Mouse (Mus musculus): ENCODE data around the gene Rbm7. TPM values are rescaled to one million over a fixed set of nuclear protein-coding genes. Genes with fewer than 3 reads are reported as not detected.

The Rbm7 gene
- total and polyA plus RNA-seq, 3 experiments, result 73.4 to 220 (median 91.9) TPM

DNA sequence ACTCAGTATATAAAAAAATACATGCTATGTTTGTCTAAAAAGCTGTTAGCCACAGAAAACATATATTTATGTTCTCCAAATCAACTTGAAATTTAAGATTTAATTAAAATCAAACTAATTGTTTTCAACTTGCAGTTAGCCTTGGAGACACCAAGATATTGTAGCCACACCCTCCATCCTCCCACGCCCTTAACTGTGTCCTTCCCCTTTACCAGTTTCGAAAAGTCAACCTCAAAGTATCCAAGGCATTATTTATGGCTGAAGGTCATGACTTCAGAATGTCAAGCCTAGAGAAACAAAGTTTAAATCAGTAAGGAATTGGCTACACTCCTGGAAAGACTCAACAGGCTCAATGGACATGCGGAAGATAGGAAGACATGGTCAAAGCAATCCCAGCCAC lies 33.6 kb downstream of the Rbm7 start:
- H3K79me2 ChIP-seq (replicated peaks; ENCODE audit: control insufficient read depth, extremely low read depth, insufficient read depth, poor library complexity, severe bottlenecking), result no peaks in the 10 kb centered on the region
- no peaks in the 10 kb centered on the region for H3K27me3 ChIP-seq (replicated peaks)
- TF ChIP-seq PAX5 (IDR thresholded peaks at IDR 0.05; ENCODE audit: low read length), result no peak
- no peak for TF ChIP-seq TCF12 (IDR thresholded peaks at IDR 0.05; ENCODE audit: low read depth, low read length)
- no peak for TF ChIP-seq MYC (IDR thresholded peaks at IDR 0.05; ENCODE audit: low read depth, low read length)
- TF ChIP-seq ETS1 (conservative IDR thresholded peaks at IDR 0.05; ENCODE audit: low read depth, low read length), result no peak
- H3K9me3 ChIP-seq (replicated peaks; ENCODE audit: low read length), result peaks cover 8% of the 10 kb centered on the region
- dilution Hi-C loops (cut with MboI; ENCODE audit: extremely low pct_ligation_motif_present, extremely low pct_unique_long_range_greater_than_20kb, low sequenced_read_pairs), result no loop called here
- in situ Hi-C loops (cut with MboI; ENCODE audit: low pct_ligation_motif_present, low pct_unique_long_range_greater_than_20kb, low sequenced_read_pairs), result loop anchor here (10.0 kb wide), 1 partner anchor 133 kb away; no protein-coding TSS in a partner anchor
- H3K9ac ChIP-seq (ENCODE audit: insufficient read depth, low read depth), result no peak overlapping the region
- H3K27ac ChIP-seq (ENCODE audit: insufficient read depth, low read depth), result no peak overlapping the region
- H3K4me3 ChIP-seq (replicated peaks in 1 of 3; ENCODE audit: low read depth in 2 of 3, low read length in 2 of 3, poor library complexity in 1 of 3), result no peak overlapping the region
- no peak overlapping the region for H3K4me2 ChIP-seq (ENCODE audit: insufficient read depth, low read depth, poor library complexity, severe bottlenecking)
- H3K36me3 ChIP-seq (replicated peaks in 1 of 2; ENCODE audit: control insufficient read depth in 1 of 2, insufficient read depth in 1 of 2, low read length in 1 of 2), result peaks cover 8 to 33% of the 10 kb centered on the region in 2 experiments
- H3K4me1 ChIP-seq (ENCODE audit: control insufficient read depth in 1 of 2, insufficient read depth in 2 of 2), result no peaks in the 10 kb centered on the region
- no peak for DNase-seq (ENCODE audit: extremely low read depth)

GRCm38 (mm10) chr9:48460720-48461119 lies 34.4 kb downstream of the Rbm7 start:
- Histone ChIP-seq H3K79me2 (replicated peaks; ENCODE audit: control insufficient read depth, extremely low read depth, insufficient read depth, poor library complexity, severe bottlenecking) (no peaks in the 10 kb centered on the region), H3K27ac (ENCODE audit: insufficient read depth, low read depth) (no peak overlapping the region), H3K27me3 (replicated peaks) (no peaks in the 10 kb centered on the region), H3K9ac (ENCODE audit: insufficient read depth, low read depth) (no peak overlapping the region), H3K9me3 (replicated peaks; ENCODE audit: low read length) (peaks cover 4% of the 10 kb centered on the region), H3K4me2 (ENCODE audit: insufficient read depth, low read depth, poor library complexity, severe bottlenecking) (no peak overlapping the region), H3K4me3 (replicated peaks in 1 of 3; ENCODE audit: low read depth in 2 of 3, low read length in 2 of 3, poor library complexity in 1 of 3) (no peak overlapping the region), H3K36me3 (replicated peaks in 1 of 2; ENCODE audit: control insufficient read depth in 1 of 2, insufficient read depth in 1 of 2, low read length in 1 of 2) (peaks cover 4 to 24% of the 10 kb centered on the region in 2 experiments), H3K4me1 (ENCODE audit: control insufficient read depth in 1 of 2, insufficient read depth in 2 of 2) (peaks cover 5 to 6% of the 10 kb centered on the region in 2 experiments)
- in situ Hi-C loops (cut with MboI; ENCODE audit: low pct_ligation_motif_present, low pct_unique_long_range_greater_than_20kb, low sequenced_read_pairs), result loop anchor here (10.0 kb wide), 1 partner anchor 134 kb away; no protein-coding TSS in a partner anchor
- dilution Hi-C loops (cut with MboI; ENCODE audit: extremely low pct_ligation_motif_present, extremely low pct_unique_long_range_greater_than_20kb, low sequenced_read_pairs), result no loop called here
- no peak for DNase-seq (ENCODE audit: extremely low read depth)
- no peak for TF ChIP-seq CHD1 (IDR thresholded peaks at IDR 0.05; ENCODE audit: low read depth, low read length)
- no peak for TF ChIP-seq ZKSCAN1 (IDR thresholded peaks at IDR 0.05; ENCODE audit: borderline replicate concordance, low read depth, low read length)
- no peak for TF ChIP-seq MAX (IDR thresholded peaks at IDR 0.05; ENCODE audit: low read length)
- no peak for TF ChIP-seq CHD2 (IDR thresholded peaks at IDR 0.05; ENCODE audit: low read length)
- no peak for TF ChIP-seq MYC (IDR thresholded peaks at IDR 0.05; ENCODE audit: low read depth, low read length)
- TF ChIP-seq BHLHE40 (IDR thresholded peaks at IDR 0.05; ENCODE audit: low read depth, low read length), result no peak

GRCm38 (mm10) chr9:48459391-48459790 lies 35.7 kb downstream of the Rbm7 start:
- Histone ChIP-seq H3K79me2 (replicated peaks; ENCODE audit: control insufficient read depth, extremely low read depth, insufficient read depth, poor library complexity, severe bottlenecking) (no peaks in the 10 kb centered on the region), H3K27me3 (replicated peaks) (no peaks in the 10 kb centered on the region), H3K9me3 (replicated peaks; ENCODE audit: low read length) (no peaks in the 10 kb centered on the region), H3K4me3 (replicated peaks in 1 of 3; ENCODE audit: low read depth in 2 of 3, low read length in 2 of 3, poor library complexity in 1 of 3) (no peak overlapping the region), H3K9ac (ENCODE audit: insufficient read depth, low read depth) (no peak overlapping the region), H3K4me2 (ENCODE audit: insufficient read depth, low read depth, poor library complexity, severe bottlenecking) (no peak overlapping the region), H3K27ac (ENCODE audit: insufficient read depth, low read depth) (no peak overlapping the region), H3K36me3 (replicated peaks in 1 of 2; ENCODE audit: control insufficient read depth in 1 of 2, insufficient read depth in 1 of 2, low read length in 1 of 2) (peaks cover 4 to 17% of the 10 kb centered on the region in 2 experiments), H3K4me1 (ENCODE audit: control insufficient read depth in 1 of 2, insufficient read depth in 2 of 2) (peaks cover 6 to 10% of the 10 kb centered on the region in 2 experiments)
- dilution Hi-C loops (cut with MboI; ENCODE audit: extremely low pct_ligation_motif_present, extremely low pct_unique_long_range_greater_than_20kb, low sequenced_read_pairs), result no loop called here
- TF ChIP-seq RAD21 (IDR thresholded peaks at IDR 0.05; ENCODE audit: low read depth, low read length), result no peak
- no peak for TF ChIP-seq GABPA (IDR thresholded peaks at IDR 0.05; ENCODE audit: insufficient replicate concordance, low read depth, low read length)
- no peak for TF ChIP-seq JUN (IDR thresholded peaks at IDR 0.05; ENCODE audit: insufficient read depth, low read depth, low read length)
- no peak for TF ChIP-seq MXI1 (IDR thresholded peaks at IDR 0.05; ENCODE audit: low read depth, low read length)
- TF ChIP-seq HCFC1 (IDR thresholded peaks at IDR 0.05; ENCODE audit: low read depth, low read length), result no peak
- no peak for TF ChIP-seq SMC3 (IDR thresholded peaks at IDR 0.05; ENCODE audit: low read depth, low read length)
- TF ChIP-seq UBTF (IDR thresholded peaks at IDR 0.05; ENCODE audit: low read depth, low read length), result no peak
- TF ChIP-seq MAX (IDR thresholded peaks at IDR 0.05; ENCODE audit: low read length), result no peak
- no peak for TF ChIP-seq ELF1 (IDR thresholded peaks at IDR 0.05; ENCODE audit: low read depth, low read length)
- no peak for TF ChIP-seq NRF1 (IDR thresholded peaks at IDR 0.05; ENCODE audit: low read depth, low read length)
- no peak for TF ChIP-seq MYC (IDR thresholded peaks at IDR 0.05; ENCODE audit: low read depth, low read length)
- TF ChIP-seq POLR2A (IDR thresholded peaks at IDR 0.05; ENCODE audit: low read depth, low read length), result no peak
- TF ChIP-seq CTCF (conservative IDR thresholded peaks at IDR 0.05 in 1 of 2, IDR thresholded peaks at IDR 0.05 in 1 of 2; ENCODE audit: low read depth in 2 of 2, low read length in 2 of 2), result no peak
- TF ChIP-seq RCOR1 (conservative IDR thresholded peaks at IDR 0.05; ENCODE audit: low read depth, low read length), result no peak
- no peak for TF ChIP-seq EP300 (IDR thresholded peaks at IDR 0.05; ENCODE audit: low read length)
- no peak for TF ChIP-seq POLR2AphosphoS2 (IDR thresholded peaks at IDR 0.05; ENCODE audit: low read depth, low read length)
- TF ChIP-seq MAFK (IDR thresholded peaks at IDR 0.05; ENCODE audit: insufficient replicate concordance, low read length), result no peak
- no peak for TF ChIP-seq TBP (conservative IDR thresholded peaks at IDR 0.05; ENCODE audit: low read depth, low read length)
- DNase-seq (ENCODE audit: extremely low read depth), result no peak
- in situ Hi-C loops (cut with MboI; ENCODE audit: low pct_ligation_motif_present, low pct_unique_long_range_greater_than_20kb, low sequenced_read_pairs), result no loop called here

All from CH12.LX (cell line).